Mouse (Mus musculus): ENCODE data around the gene Kbtbd4. TPM values are rescaled to one million over a fixed set of nuclear protein-coding genes. Genes with fewer than 3 reads are reported as not detected.
"Not testable (repeated sequence)": the region's sequence is repeated elsewhere in the genome, so short reads cannot be mapped to it uniquely, and the experiment has no call there.

Gene Kbtbd4
- polyA plus RNA-seq (2017; shearing (Covaris generic)): 10 to 100 TPM; 40.3 to 50.4 TPM

GRCm38 (mm10) chr2:90904076-90904855, at the start of gene Kbtbd4, which contains the start of gene Ndufs3:
Gene Kbtbd4 (plus strand): TSS chr2:90904740.
Gene Ndufs3 (minus strand): TSS chr2:90904827.
- peak; percentile 98 for ATAC-seq

- no peak for ATAC-seq
These were observed 43.1 kb upstream of the Kbtbd4 start for GRCm38 (mm10) chr2:90861486-90861885.

GRCm38 (mm10) chr2:90864184-90864583, 40.4 kb upstream of the Kbtbd4 start:
- ATAC-seq: no peak

GRCm38 (mm10) chr2:90866524-90866923, 38.0 kb upstream of the Kbtbd4 start:
- ATAC-seq: peak; percentile 77

GRCm38 (mm10) chr2:90870136-90870601, 34.4 kb upstream of the Kbtbd4 start:
- ATAC-seq: no peak

GRCm38 (mm10) chr2:90871180-90871961, 33.2 kb upstream of the Kbtbd4 start:
- ATAC-seq: no peak

GRCm38 (mm10) chr2:90874025-90874424, 30.5 kb upstream of the Kbtbd4 start:
- ATAC-seq: no peak

GRCm38 (mm10) chr2:90875239-90875638, 29.3 kb upstream of the Kbtbd4 start:
- no peak for ATAC-seq

GRCm38 (mm10) chr2:90877584-90878259, 26.8 kb upstream of the Kbtbd4 start:
- ATAC-seq: no peak

- ATAC-seq: no peak
These were observed 25.1 kb upstream of the Kbtbd4 start for GRCm38 (mm10) chr2:90879419-90879818.

GRCm38 (mm10) chr2:90880144-90880785, 24.3 kb upstream of the Kbtbd4 start:
- ATAC-seq: no peak

- no peak for ATAC-seq
These were observed 22.7 kb upstream of the Kbtbd4 start for GRCm38 (mm10) chr2:90881824-90882223.

GRCm38 (mm10) chr2:90885218-90886041, 19.1 kb upstream of the Kbtbd4 start, which contains the start of gene C1qtnf4:
Gene C1qtnf4 (plus strand): TSS chr2:90885860.
- ATAC-seq: no peak

- ATAC-seq: no peak
These were observed 18.1 kb upstream of the Kbtbd4 start for GRCm38 (mm10) chr2:90886436-90886835.

- no peak for ATAC-seq
These were observed 16.9 kb upstream of the Kbtbd4 start for GRCm38 (mm10) chr2:90887627-90888026.

- ATAC-seq: peak; percentile 79
These were observed 14.7 kb upstream of the Kbtbd4 start for GRCm38 (mm10) chr2:90889550-90890548.

GRCm38 (mm10) chr2:90893673-90894298, 10.8 kb upstream of the Kbtbd4 start:
- no peak for ATAC-seq

GRCm38 (mm10) chr2:90894299-90894677, 10.3 kb upstream of the Kbtbd4 start:
- ATAC-seq: not testable (repeated sequence)

- ATAC-seq: no peak
These were observed 1.1 kb upstream of the Kbtbd4 start for GRCm38 (mm10) chr2:90903398-90903797.

- ATAC-seq: no peak
These were observed 300 bp downstream of the Kbtbd4 start for GRCm38 (mm10) chr2:90904856-90905224.

All from CD4-positive, CD25-positive, alpha-beta regulatory T cell, adult 4 months (primary cell).